Mouse (Mus musculus): ENCODE results near the gene 1600002K03Rik. TPM values are rescaled to one million over a fixed set of nuclear protein-coding genes. Genes with fewer than 3 reads are reported as not detected.

Gene 1600002K03Rik
- total and polyA plus RNA-seq, 2 experiments from 2014 or later: 2.6 to 4.4 TPM

DNA sequence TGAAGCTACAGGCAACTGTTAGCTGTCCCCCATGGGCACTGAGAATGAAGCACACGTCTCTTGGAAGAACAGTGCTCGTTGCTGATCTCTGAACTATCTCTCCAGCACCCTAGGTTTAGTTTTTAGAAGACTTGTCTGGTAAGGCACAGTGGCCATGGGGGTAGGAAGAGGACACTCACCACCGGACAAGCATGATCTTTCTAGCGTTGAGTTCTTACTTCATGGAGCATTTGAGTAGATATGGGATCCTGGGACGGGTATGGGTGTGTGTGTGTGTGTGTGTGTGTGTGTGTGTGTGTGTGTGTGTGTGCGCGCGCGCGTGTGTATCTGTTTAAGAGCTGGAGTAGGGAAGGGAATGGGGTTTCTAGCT, 32.1 kb upstream of the 1600002K03Rik start, which contains the start of gene Cbarp:
Gene Cbarp, minus strand, starts transcription at position 170 of the 370 bp plus-strand sequence.
- no peaks in the 10 kb centered on the region for H3K9me3 ChIP-seq (ENCODE audit: low read length)
- peak within 1 kb of the TSS; percentile 30; the same call in 1 of the 2 replicates for H3K9ac ChIP-seq (replicated peaks; ENCODE audit: low read length)
- peak within 1 kb of the TSS; percentile 98 for H3K4me2 ChIP-seq (ENCODE audit: low read depth, low read length)
- peak within 1 kb of the TSS; percentile 97 for H3K27ac ChIP-seq
- H3K4me1 ChIP-seq (ENCODE audit: insufficient read depth, low read length): peaks cover 24% of the 10 kb centered on the region
- peak within 1 kb of the TSS; percentile 75 for H3K4me3 ChIP-seq (ENCODE audit: low read length)
- WGBS: 75% methylated on average over 10 of the region's 10 CpGs
- no peaks in the 10 kb centered on the region for H3K27me3 ChIP-seq (ENCODE audit: insufficient read depth, low read length)
- H3K36me3 ChIP-seq (ENCODE audit: insufficient read depth, low read length): peaks cover 14% of the 10 kb centered on the region
- DNase-seq (ENCODE audit: low spot score) (no peak), ATAC-seq (no peak)
- no peak for TF ChIP-seq CTCF (IDR thresholded peaks at IDR 0.05; ENCODE audit: low read depth)

DNA sequence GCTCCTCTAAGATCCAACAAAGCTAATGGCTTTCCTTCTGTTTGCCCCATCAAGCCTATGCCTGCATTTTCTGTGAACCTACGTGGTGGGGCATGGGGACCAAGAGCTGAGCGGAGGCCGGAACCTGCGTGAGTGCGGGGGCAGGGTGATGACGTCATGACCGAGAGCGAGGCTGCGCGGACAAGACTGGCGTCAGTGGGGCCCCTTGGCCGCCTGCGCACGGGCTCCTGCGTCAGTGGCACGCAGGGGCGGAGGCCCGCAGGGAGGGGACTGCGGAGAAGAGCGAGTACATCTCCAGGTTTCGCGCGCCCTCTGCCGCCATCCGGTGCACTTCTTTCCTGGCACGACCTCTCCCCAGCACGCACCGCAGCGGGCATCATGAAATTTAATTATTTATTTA, 31.5 kb upstream of the 1600002K03Rik start:
- ATAC-seq (peak; percentile 75), DNase-seq (ENCODE audit: low spot score) (peak; percentile 97)
- no peaks in the 10 kb centered on the region for H3K9me3 ChIP-seq (ENCODE audit: low read length)
- peak overlapping the region; percentile 75 for H3K4me3 ChIP-seq (ENCODE audit: low read length)
- peak; percentile 69 for TF ChIP-seq CTCF (IDR thresholded peaks at IDR 0.05; ENCODE audit: low read depth)
- peak overlapping the region; percentile 30; the same call in 1 of the 2 replicates for H3K9ac ChIP-seq (replicated peaks; ENCODE audit: low read length)
- peak overlapping the region; percentile 86 for H3K27ac ChIP-seq
- WGBS: under 1% methylated on average over 29 of the region's 29 CpGs
- peaks cover 22% of the 10 kb centered on the region for H3K4me1 ChIP-seq (ENCODE audit: insufficient read depth, low read length)
- peak overlapping the region; percentile 98 for H3K4me2 ChIP-seq (ENCODE audit: low read depth, low read length)
- no peaks in the 10 kb centered on the region for H3K27me3 ChIP-seq (ENCODE audit: insufficient read depth, low read length)
- peaks cover 9% of the 10 kb centered on the region for H3K36me3 ChIP-seq (ENCODE audit: insufficient read depth, low read length)

DNA sequence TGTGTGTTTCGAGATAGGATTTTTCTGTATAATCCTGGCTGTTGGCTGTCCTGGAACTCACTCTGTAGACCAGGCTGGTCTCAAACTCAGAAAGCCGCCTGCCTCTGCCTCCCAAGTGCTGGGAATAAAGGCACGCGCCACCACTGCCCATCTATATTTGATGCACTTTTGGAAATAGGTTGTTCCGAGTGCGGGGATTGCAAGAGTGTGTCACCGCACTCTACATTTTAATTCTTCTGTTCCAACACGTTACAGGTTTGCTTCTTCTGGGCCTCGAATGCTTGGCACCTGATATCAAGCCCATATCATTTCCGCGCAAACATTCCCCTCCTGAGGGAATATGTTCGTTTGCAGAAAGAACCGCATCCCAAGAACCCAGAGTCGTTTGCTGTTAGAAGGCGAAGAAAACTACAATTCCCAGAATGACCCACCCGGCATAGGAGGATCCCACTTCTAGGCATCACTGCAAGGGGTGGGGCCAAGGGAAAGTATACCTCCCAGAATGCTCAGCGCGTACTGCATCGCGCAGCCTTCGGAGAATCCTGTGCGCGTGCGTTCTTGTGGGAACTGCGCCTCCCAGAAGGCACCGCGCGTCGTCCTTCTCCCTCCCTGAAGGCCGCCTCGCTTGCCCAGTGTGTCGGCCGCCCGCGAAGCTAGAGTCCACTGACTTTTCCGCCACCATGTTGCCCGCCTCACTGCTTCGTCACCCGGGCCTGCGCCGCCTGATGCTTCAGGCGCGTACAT, 30.8 kb upstream of the 1600002K03Rik start:
- under 1% methylated on average over 43 of the region's 43 CpGs for WGBS
- H3K27me3 ChIP-seq (ENCODE audit: insufficient read depth, low read length): no peaks in the 10 kb centered on the region
- DNase-seq (ENCODE audit: low spot score) (peak; percentile 100), ATAC-seq (peak; percentile 86)
- TF ChIP-seq CTCF (IDR thresholded peaks at IDR 0.05; ENCODE audit: low read depth): no peak
- H3K4me3 ChIP-seq (ENCODE audit: low read length): peak overlapping the region; percentile 75
- peak overlapping the region; percentile 95 for H3K9ac ChIP-seq (replicated peaks; ENCODE audit: low read length)
- H3K9me3 ChIP-seq (ENCODE audit: low read length): no peaks in the 10 kb centered on the region
- H3K4me1 ChIP-seq (ENCODE audit: insufficient read depth, low read length): peaks cover 15% of the 10 kb centered on the region
- peak overlapping the region; percentile 98 for H3K4me2 ChIP-seq (ENCODE audit: low read depth, low read length)
- H3K27ac ChIP-seq: peak overlapping the region; percentile 86
- H3K36me3 ChIP-seq (ENCODE audit: insufficient read depth, low read length): peaks cover 9% of the 10 kb centered on the region

DNA sequence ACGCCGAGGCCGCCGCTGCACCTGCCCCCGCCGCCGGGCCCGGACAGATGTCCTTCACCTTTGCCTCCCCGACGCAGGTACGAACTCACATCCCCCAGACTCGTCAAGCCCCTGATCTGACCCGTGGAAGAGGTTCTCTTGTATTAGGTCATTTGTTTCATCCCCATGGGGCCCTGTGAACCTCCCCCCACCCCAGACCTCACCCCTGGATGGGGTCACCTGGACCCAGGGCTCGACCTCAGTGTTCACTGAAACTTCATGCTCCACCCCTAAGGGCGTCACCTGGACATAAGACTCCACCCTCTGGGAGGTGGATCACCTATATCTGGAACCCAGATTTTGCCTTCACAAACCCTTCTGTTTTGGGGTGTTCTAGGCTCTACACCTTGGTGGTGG, 30.2 kb upstream of the 1600002K03Rik start:
- TF ChIP-seq CTCF (IDR thresholded peaks at IDR 0.05; ENCODE audit: low read depth): no peak

DNA sequence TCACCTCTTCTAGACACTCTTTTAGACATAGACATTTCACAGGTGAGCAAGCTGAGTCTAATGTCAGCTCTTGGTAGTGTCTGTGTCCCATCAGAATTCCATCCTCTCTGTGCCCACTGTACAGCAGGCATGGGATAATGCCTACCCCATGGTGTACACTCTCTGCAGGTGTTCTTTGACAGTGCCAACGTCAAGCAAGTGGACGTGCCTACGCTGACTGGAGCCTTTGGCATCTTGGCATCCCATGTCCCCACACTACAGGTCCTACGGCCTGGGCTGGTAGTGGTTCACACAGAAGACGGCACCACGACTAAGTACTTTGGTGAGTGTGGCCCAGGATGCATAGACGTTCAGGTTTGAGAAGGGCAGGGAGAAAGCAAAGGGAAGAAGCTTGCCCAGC, 29.1 kb upstream of the 1600002K03Rik start:
- H3K27me3 ChIP-seq (ENCODE audit: insufficient read depth, low read length): no peaks in the 10 kb centered on the region
- ATAC-seq: no peak
- no peak for DNase-seq (ENCODE audit: low spot score)
- 0 out of 2 replicates have a peak overlapping the region, but pooled peaks have one; percentile 98 for H3K4me2 ChIP-seq (ENCODE audit: low read depth, low read length)
- H3K9ac ChIP-seq (replicated peaks; ENCODE audit: low read length): no peak overlapping the region
- H3K27ac ChIP-seq: no peak overlapping the region
- H3K4me1 ChIP-seq (ENCODE audit: insufficient read depth, low read length): peaks cover 10% of the 10 kb centered on the region
- TF ChIP-seq CTCF (IDR thresholded peaks at IDR 0.05; ENCODE audit: low read depth): no peak
- no peak overlapping the region for H3K4me3 ChIP-seq (ENCODE audit: low read length)
- WGBS: 82% methylated on average over 7 of the region's 7 CpGs
- H3K9me3 ChIP-seq (ENCODE audit: low read length): no peaks in the 10 kb centered on the region
- H3K36me3 ChIP-seq (ENCODE audit: insufficient read depth, low read length): peaks cover 9% of the 10 kb centered on the region

More for the DNA sequence above, 30.2 kb upstream of the 1600002K03Rik start:
- DNase-seq (ENCODE audit: low spot score) (no peak), ATAC-seq (no peak)
- Histone ChIP-seq H3K9me3 (ENCODE audit: low read length) (no peaks in the 10 kb centered on the region), H3K27me3 (ENCODE audit: insufficient read depth, low read length) (no peaks in the 10 kb centered on the region), H3K4me2 (ENCODE audit: low read depth, low read length) (peak overlapping the region; percentile 98), H3K27ac (peak overlapping the region; percentile 86), H3K4me3 (ENCODE audit: low read length) (peak overlapping the region; percentile 75), H3K4me1 (ENCODE audit: insufficient read depth, low read length) (peaks cover 10% of the 10 kb centered on the region), H3K36me3 (ENCODE audit: insufficient read depth, low read length) (peaks cover 9% of the 10 kb centered on the region), H3K9ac (replicated peaks; ENCODE audit: low read length) (peak overlapping the region; percentile 95)
- WGBS: 0% methylated on average over 15 of the region's 15 CpGs

DNA sequence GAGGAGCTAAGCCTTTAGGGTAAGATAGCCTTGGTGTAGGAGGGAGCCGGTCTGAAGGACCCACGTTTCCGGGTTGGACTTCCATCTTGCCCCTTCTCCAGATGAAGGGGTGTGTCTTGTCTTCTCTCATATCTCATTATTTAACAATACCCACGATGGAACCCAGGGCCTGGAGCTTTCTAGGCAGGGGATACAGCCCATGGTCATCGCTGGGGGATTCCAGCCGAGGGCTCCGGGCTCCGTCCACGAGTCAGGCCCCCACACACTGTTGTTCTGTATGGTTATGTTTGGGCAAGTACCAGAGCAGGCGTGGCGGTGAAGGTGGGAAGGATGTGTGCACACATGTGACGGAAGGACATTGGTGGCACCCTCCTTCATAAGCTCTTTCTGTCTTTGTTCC, 28.6 kb upstream of the 1600002K03Rik start:
- DNase-seq (ENCODE audit: low spot score) (no peak), ATAC-seq (no peak)
- Histone ChIP-seq H3K4me3 (ENCODE audit: low read length) (no peak overlapping the region), H3K27me3 (ENCODE audit: insufficient read depth, low read length) (no peaks in the 10 kb centered on the region), H3K4me2 (ENCODE audit: low read depth, low read length) (no peak overlapping the region), H3K9ac (replicated peaks; ENCODE audit: low read length) (no peak overlapping the region), H3K9me3 (ENCODE audit: low read length) (no peaks in the 10 kb centered on the region), H3K4me1 (ENCODE audit: insufficient read depth, low read length) (peaks cover 10% of the 10 kb centered on the region), H3K27ac (no peak overlapping the region), H3K36me3 (ENCODE audit: insufficient read depth, low read length) (peaks cover 9% of the 10 kb centered on the region)
- WGBS: 92% methylated on average over 12 of the region's 12 CpGs
- no peak for TF ChIP-seq CTCF (IDR thresholded peaks at IDR 0.05; ENCODE audit: low read depth)
